Comparison of ENCODE assay signal across 7 mouse cellular contexts in genomic region chr7:114744639-114745245, GRCm38 (mm10). TPM values are rescaled to one million over a fixed set of nuclear protein-coding genes. Genes with fewer than 3 reads are reported as not detected.
A peak's percentile ranks its signal among the peaks of the same experiment; 100 is the strongest.
DNase-seq lines count a peak whose midpoint lies in the region; ATAC-seq and TF ChIP-seq lines count a peak whose summit lies in the region.

No protein-coding gene starts in this region.

- H3K9ac ChIP-seq in limb, embryonic 15.5 days: no peak overlapping the region

- WGBS in limb, embryonic 15.5 days: 41% methylated on average over 3 of the region's 3 CpGs

- TF ChIP-seq CTCF in left cerebral cortex, adult 2 months (IDR thresholded peaks at IDR 0.05): no peak

- H3K36me3 ChIP-seq in limb, embryonic 15.5 days: no peaks in the 10 kb centered on the region

- H3K27ac ChIP-seq in left cerebral cortex, adult 2 months: peak overlapping the region; percentile 64; the same call in 1 of the 2 replicates
- peak overlapping the region; percentile 54; the same call in 1 of the 2 replicates for H3K27ac ChIP-seq in limb, embryonic 15.5 days

- H3K4me1 ChIP-seq in limb, embryonic 15.5 days: peaks cover 25% of the 10 kb centered on the region

- H3K9me3 ChIP-seq in limb, embryonic 15.5 days: no peaks in the 10 kb centered on the region

- intact Hi-C loops in left cerebral cortex, adult 2 months (cut with DNase I): loop anchor here (5.0 kb wide), 1 partner anchor 58 kb away; no protein-coding TSS in a partner anchor
- intact Hi-C loops in left cerebral cortex, postnatal 36 days (cut with DNase I): no loop called here

- H3K4me2 ChIP-seq in limb, embryonic 15.5 days: peak overlapping the region; percentile 74

- H3K27me3 ChIP-seq in limb, embryonic 15.5 days: peaks cover 10% of the 10 kb centered on the region; the same call in 1 of the 2 replicates

- DNase-seq in left cerebral cortex, adult 2 months (ENCODE audit: extremely low spot score in 1 of 2, low spot score in 2 of 2): no peak
- DNase-seq in left cerebral cortex, postnatal 36 days (ENCODE audit: low spot score in 2 of 2): no peak
- DNase-seq in Muller cell, postnatal 12 days (ENCODE audit: inconsistent ontology term): peak; percentile 75
- DNase-seq in adrenal gland, postnatal 14 days: peak; percentile 61
- DNase-seq in spleen, postnatal 10 days (ENCODE audit: low spot score in 2 of 2): no peak
- no peak for DNase-seq in urinary bladder, postnatal 4 days (ENCODE audit: low spot score in 2 of 2)

- ATAC-seq in limb, embryonic 15.5 days (ENCODE audit: insufficient number of reproducible peaks, low FRiP score, low TSS enrichment, low read depth): no peak

- no peak overlapping the region for H3K4me3 ChIP-seq in left cerebral cortex, adult 2 months
- H3K4me3 ChIP-seq in limb, embryonic 15.5 days: no peak overlapping the region

RNA-seq across cellular contexts. Expression of gene Insc, which starts 1.2 kb away (rescaled TPM):
- total RNA-seq in left cerebral cortex, adult 2 months (2021): 1 to 10 TPM; 1.8 to 2.2 TPM
- 1 to 10 TPM; 2.6 to 3.2 TPM for total RNA-seq in left cerebral cortex, postnatal 36 days (2021)
- 2.7 and 3.8 TPM in 2 replicates for total RNA-seq in adrenal gland, postnatal 14 days (2021)
- polyA plus RNA-seq in limb, embryonic 15.5 days (2015; fragmentation: Nextera tagmentation; extraction: Ambion mirVana): 9.9 TPM in 2 replicates

RNA-seq across cellular contexts. Expression of gene Calcb, which starts 26.3 kb away (rescaled TPM):
- total RNA-seq in left cerebral cortex, adult 2 months (2021): not detected
- total RNA-seq in left cerebral cortex, postnatal 36 days (2021): not detected
- total RNA-seq in adrenal gland, postnatal 14 days (2021): not detected in 2 replicates
- 0.46 and 0.50 TPM in 2 replicates for polyA plus RNA-seq in limb, embryonic 15.5 days (2015; fragmentation: Nextera tagmentation; extraction: Ambion mirVana)

Comparison
In these comparisons a context has a peak if more than half of its experiments do, and no peak if none do; other contexts are left out.
1. DNase-seq: peak in Muller cell, postnatal 12 days (single experiment) and adrenal gland, postnatal 14 days (single experiment); none in left cerebral cortex, adult 2 months (0 of 2), left cerebral cortex, postnatal 36 days (0 of 2), spleen, postnatal 10 days (0 of 2) and urinary bladder, postnatal 4 days (0 of 2).